In genomic region chr2:129232484-129232883, GRCm38 (mm10) we compare ENCODE assay signal across 9 mouse cellular contexts. TPM values are rescaled to one million over a fixed set of nuclear protein-coding genes. Genes with fewer than 3 reads are reported as not detected.
DNase-seq lines count a peak whose midpoint lies in the region; ATAC-seq lines count a peak whose summit lies in the region.
"Had no signal": no experiment of that assay in that cellular context is flagged by ENCODE, and none has a peak within 500 bp of the region (broad histone marks: within the 10 kb centered on the region; RNA-seq: fewer than 3 reads in every experiment).

No protein-coding gene starts in this region.

- H3K27ac ChIP-seq in heart, embryonic 13.5 days (replicated peaks) = peak overlapping the region; percentile 48; the same call in 1 of the 2 replicates
- peak overlapping the region; percentile 86 for H3K27ac ChIP-seq in liver, embryonic 16.5 days (ENCODE audit: low read length)

- ATAC-seq in heart, embryonic 13.5 days (ENCODE audit: extremely low read depth, insufficient number of reproducible peaks, low FRiP score, low TSS enrichment) = peak; percentile 49
- peak; percentile 52 for ATAC-seq in liver, embryonic 16.5 days (ENCODE audit: low read depth)

- peak overlapping the region; percentile 38 for H3K4me2 ChIP-seq in heart, embryonic 13.5 days
- H3K4me2 ChIP-seq in liver, embryonic 16.5 days (ENCODE audit: low read depth, low read length) = peak overlapping the region; percentile 56; the same call in 1 of the 2 replicates

- peaks cover 28% of the 10 kb centered on the region for H3K4me1 ChIP-seq in heart, embryonic 13.5 days
- H3K4me1 ChIP-seq in erythroblast, embryonic 14.5 days (ENCODE audit: control insufficient read depth) = peaks cover 87% of the 10 kb centered on the region
- H3K4me1 ChIP-seq in liver, embryonic 16.5 days (ENCODE audit: control insufficient read depth, low read depth, low read length) = peaks cover 64% of the 10 kb centered on the region

- H3K4me3 ChIP-seq in heart, embryonic 13.5 days = no peak overlapping the region
- peak overlapping the region; percentile 1 for H3K4me3 ChIP-seq in erythroblast, embryonic 14.5 days (replicated peaks)
- H3K4me3 ChIP-seq in liver, embryonic 16.5 days (ENCODE audit: low read depth, low read length) = no peak overlapping the region

- H3K27me3 ChIP-seq in heart, embryonic 13.5 days (replicated peaks) = no peaks in the 10 kb centered on the region
- H3K27me3 ChIP-seq in erythroblast, embryonic 14.5 days (ENCODE audit: control insufficient read depth) = no peaks in the 10 kb centered on the region
- H3K27me3 ChIP-seq in liver, embryonic 16.5 days (ENCODE audit: control insufficient read depth, insufficient read depth, low read depth, low read length) = no peaks in the 10 kb centered on the region

- H3K9ac ChIP-seq in heart, embryonic 13.5 days = peak overlapping the region; percentile 24; the same call in 1 of the 2 replicates
- H3K9ac ChIP-seq in liver, embryonic 16.5 days (ENCODE audit: low read depth, low read length) = peak overlapping the region; percentile 47

- H3K9me3 ChIP-seq in heart, embryonic 13.5 days = no peaks in the 10 kb centered on the region
- H3K9me3 ChIP-seq in erythroblast, embryonic 14.5 days (ENCODE audit: control insufficient read depth, low read length) = no peaks in the 10 kb centered on the region
- H3K9me3 ChIP-seq in liver, embryonic 16.5 days (replicated peaks; ENCODE audit: control insufficient read depth, low read length) = no peaks in the 10 kb centered on the region

- no peak for DNase-seq in heart, adult 8-10 months (ENCODE audit: low spot score)
- peak; percentile 94 for DNase-seq in kidney, adult 9 months
- DNase-seq in gastrocnemius, postnatal 10 days = no peak
- no peak for DNase-seq in spleen, postnatal 36 days (ENCODE audit: low spot score in 2 of 2)
- no peak for DNase-seq in layer of hippocampus, postnatal 14 days (ENCODE audit: low spot score in 2 of 2)
- DNase-seq: lung, adult 2 months had no signal

- H3K36me3 ChIP-seq in heart, embryonic 13.5 days = no peaks in the 10 kb centered on the region
- H3K36me3 ChIP-seq in erythroblast, embryonic 14.5 days (ENCODE audit: control insufficient read depth) = peaks cover 45% of the 10 kb centered on the region
- H3K36me3 ChIP-seq in liver, embryonic 16.5 days (ENCODE audit: control insufficient read depth, insufficient read depth) = no peaks in the 10 kb centered on the region

- WGBS in heart, embryonic 13.5 days = 70% methylated on average over 9 of the region's 9 CpGs
- 66% methylated on average over 9 of the region's 9 CpGs for WGBS in liver, embryonic 16.5 days (ENCODE audit: insufficient replicate concordance)

RNA-seq across cellular contexts. Expression of gene Slc20a1, which starts 33.9 kb away (rescaled TPM):
- 24.9 and 29.9 TPM in 2 replicates for polyA plus RNA-seq in heart, embryonic 13.5 days (2015; fragmentation: Nextera tagmentation; extraction: Ambion mirVana)
- 10 to 100 TPM in 2 of 4 experiments, 1 to 10 TPM in 2; 7.6 to 13.2 (median 10.0) TPM for total RNA-seq in heart, adult 8-10 months (2022)
- 13.6 and 18.4 TPM in 2 replicates for polyA plus RNA-seq in erythroblast, embryonic 14.5 days (2012)
- polyA plus RNA-seq in liver, embryonic 16.5 days (2015; fragmentation: Nextera tagmentation; extraction: Ambion mirVana) = 39.4 and 39.6 TPM in 2 replicates
- 10 to 100 TPM in 1 of 2 experiments, 1 to 10 TPM in 1; 6.9 to 13.4 TPM for total RNA-seq in gastrocnemius, postnatal 10 days (2021)
- total RNA-seq in layer of hippocampus, postnatal 14 days (2021) = 100 to 1,000 TPM; 110 to 130 TPM

Comparison
In these comparisons a context has a peak if more than half of its experiments do, and no peak if none do; other contexts are left out.
1. RNA of gene Slc20a1, which starts 33.9 kb away (total RNA-seq): 110 to 130 TPM in layer of hippocampus, postnatal 14 days; 6.9 to 13.4 TPM in gastrocnemius, postnatal 10 days and 7.6 to 13.2 TPM in heart, adult 8-10 months; every median in the first group is over 4 times any median in the second.